Comparison of ENCODE assay signal across 10 mouse cellular contexts in the genomic region with DNA sequence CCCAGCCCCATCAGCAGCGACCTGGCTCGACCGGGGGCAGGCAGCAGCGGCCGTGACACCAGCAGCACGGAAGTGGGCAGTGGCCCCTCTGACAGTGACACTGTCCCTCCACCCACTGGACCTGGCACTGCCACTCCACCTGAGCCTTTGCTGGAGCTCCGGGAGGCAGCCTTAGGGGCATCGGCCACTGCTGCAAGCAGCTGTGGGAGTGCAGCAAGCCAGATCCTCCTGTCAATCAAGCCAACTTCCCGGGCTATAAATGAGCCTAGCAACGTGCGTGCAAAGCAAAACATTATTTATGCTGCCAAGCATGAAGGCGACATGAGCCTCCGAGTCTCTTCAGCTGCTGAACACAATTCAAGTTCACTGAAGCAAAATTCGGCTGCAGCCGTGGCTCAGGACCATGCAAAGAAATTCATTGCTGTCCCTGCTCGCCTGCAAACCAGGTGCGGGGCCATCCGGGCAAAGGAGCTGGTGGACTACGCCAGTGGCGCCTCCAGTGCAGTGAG. TPM values are rescaled to one million over a fixed set of nuclear protein-coding genes. Genes with fewer than 3 reads are reported as not detected.
DNase-seq lines count a peak whose midpoint lies in the region; TF ChIP-seq lines count a peak whose summit lies in the region.
"Had no signal": no experiment of that assay in that cellular context is flagged by ENCODE, and none has a peak within 500 bp of the region (broad histone marks: within the 10 kb centered on the region; RNA-seq: fewer than 3 reads in every experiment).

No protein-coding gene starts in this region.

- no peak for TF ChIP-seq POLR2A in cerebellum, adult 2 months (IDR thresholded peaks at IDR 0.05; ENCODE audit: borderline replicate concordance, insufficient read depth, low read length)

- no peaks in the 10 kb centered on the region for H3K36me3 ChIP-seq in limb, embryonic 10.5 days

- peaks cover 11% of the 10 kb centered on the region; the same call in 1 of the 2 replicates for H3K4me1 ChIP-seq in cerebellum, adult 2 months (ENCODE audit: control insufficient read depth, insufficient read depth, low read length)
- H3K4me1 ChIP-seq in limb, embryonic 10.5 days = peaks cover 48% of the 10 kb centered on the region

- TF ChIP-seq CTCF in cerebellum, adult 2 months (IDR thresholded peaks at IDR 0.05; ENCODE audit: borderline replicate concordance, insufficient read depth, low read depth, low read length) = no peak

- no peaks in the 10 kb centered on the region for H3K27me3 ChIP-seq in cerebellum, adult 2 months (ENCODE audit: control insufficient read depth, insufficient read depth, low read length)
- H3K27me3 ChIP-seq in limb, embryonic 10.5 days (ENCODE audit: low read depth, poor library complexity, severe bottlenecking) = no peaks in the 10 kb centered on the region; the same call in 1 of the 2 replicates

- DNase-seq in cerebellum, adult 2 months = peak in 1 of 2 experiments; percentile 45
- DNase-seq in cerebellum, postnatal 14 days = no peak
- DNase-seq in right cerebral cortex, adult 18-20 months = peak; percentile 43
- DNase-seq in right cerebral cortex, postnatal 4 days = no peak
- DNase-seq in limb, embryonic 10.5 days (ENCODE audit: low spot score) = no peak
- DNase-seq in telencephalon, adult 2 months (ENCODE audit: low read depth, low spot score) = peak; percentile 52
- DNase-seq in adrenal gland, adult 8-10 months = no peak
- no peak for DNase-seq in urinary bladder, postnatal 14 days (ENCODE audit: low spot score)

- 32% methylated on average over 20 of the region's 20 CpGs for WGBS in cerebellum, adult 2 months
- WGBS in limb, embryonic 10.5 days = 89% methylated on average over 20 of the region's 20 CpGs

- H3K27ac ChIP-seq in cerebellum, adult 2 months (ENCODE audit: insufficient read depth, low read length) = no peak overlapping the region
- peak overlapping the region; percentile 51; the same call in 1 of the 2 replicates for H3K27ac ChIP-seq in limb, embryonic 10.5 days

- no peaks in the 10 kb centered on the region for H3K9me3 ChIP-seq in limb, embryonic 10.5 days (replicated peaks)

- H3K4me3 ChIP-seq in cerebellum, adult 2 months (replicated peaks; ENCODE audit: insufficient read depth, low read depth, low read length) = peak overlapping the region; percentile 1
- no peak overlapping the region for H3K4me3 ChIP-seq in limb, embryonic 10.5 days

RNA-seq across cellular contexts. Expression of gene Gm5105, which starts 0.8 kb away (rescaled TPM):
- polyA plus RNA-seq in cerebellum, adult 2 months (2012; rRNA removed) = 0.08 and 0.10 TPM in 2 replicates
- not detected in 2 replicates for polyA plus RNA-seq in limb, embryonic 10.5 days (2016; fragmentation: Nextera tagmentation; extraction: Ambion mirVana)
- under 1 TPM in 1 of 4 experiments, not detected in 3; 0.30 TPM for total RNA-seq in adrenal gland, adult 8-10 months (2022)
- polyA plus RNA-seq: liver, embryonic 16.5 days; spleen, adult 2 months had no signal

RNA-seq across cellular contexts. Expression of gene 1110002E22Rik, which starts 1.6 kb away (rescaled TPM):
- polyA plus RNA-seq in cerebellum, adult 2 months (2012; rRNA removed) = 0.05 and 0.07 TPM in 2 replicates
- 0.06 and 0.15 TPM in 2 replicates for polyA plus RNA-seq in limb, embryonic 10.5 days (2016; fragmentation: Nextera tagmentation; extraction: Ambion mirVana)
- total RNA-seq in adrenal gland, adult 8-10 months (2022) = under 1 TPM; 0.03 to 0.07 (median 0.04) TPM

Comparison
In these comparisons a context has a peak if more than half of its experiments do, and no peak if none do; other contexts are left out.
1. DNase-seq: peak in right cerebral cortex, adult 18-20 months (single experiment) and telencephalon, adult 2 months (single experiment); none in cerebellum, postnatal 14 days (0 of 2), right cerebral cortex, postnatal 4 days (single experiment), limb, embryonic 10.5 days (single experiment), adrenal gland, adult 8-10 months (single experiment) and urinary bladder, postnatal 14 days (single experiment).